Mouse (Mus musculus) heart, postnatal 25 days (tissue): ENCODE data around the gene Tcf7l1. TPM values are rescaled to one million over a fixed set of nuclear protein-coding genes. Genes with fewer than 3 reads are reported as not detected.

Experiments used
- DNase-seq: peaks from one replicate; pipeline ENCODE4 v3.0.0; 2022; ENCODE audit warnings: low spot score
- intact Hi-C: fragments of 180-260 bp; cut with DNase I; formaldehyde crosslinking; loops from one replicate; pipeline ENCODE4 v1.15.1; 2025
- total RNA-seq, 2 experiments: library from RNA; stranded (reverse); gene quantifications; 2 replicates each; pipeline ENCODE4 v1.2.3; 2021

Gene Tcf7l1
- total RNA-seq, 2 experiments from 2014 or later, result 10.4 to 11.8 TPM

- no peak for DNase-seq
- intact Hi-C loops, result loop anchor here (10.0 kb wide), 1 partner anchor 580 kb away; the partner anchor contains the start of gene Dnah6
These were observed 144.5 kb downstream of the Tcf7l1 start for GRCm38 (mm10) chr6:72644576-72644975.

GRCm38 (mm10) chr6:72641218-72641954 lies 147.7 kb downstream of the Tcf7l1 start:
- DNase-seq, result no peak
- intact Hi-C loops, result loop anchor here (10.0 kb wide), 1 partner anchor 583 kb away; the partner anchor contains the start of gene Dnah6

- intact Hi-C loops, result loop anchor here (2.0 to 5.0 kb wide), 3 partner anchors 35 to 515 kb away; partner anchors contain the start of gene Tcf7l1
- DNase-seq, result no peak
These were observed 152.1 kb downstream of the Tcf7l1 start for GRCm38 (mm10) chr6:72636940-72637339.

GRCm38 (mm10) chr6:72635760-72636431 lies 153.2 kb downstream of the Tcf7l1 start:
- peak; percentile 28 for DNase-seq
- intact Hi-C loops, result loop anchor here (2.0 to 5.0 kb wide), 4 partner anchors 36 to 516 kb away; partner anchors contain the start of gene Tcf7l1

- DNase-seq, result no peak
- intact Hi-C loops, result loop anchor here (2.0 kb wide), 1 partner anchor 196 kb away; no protein-coding TSS in a partner anchor
These were observed 154.7 kb downstream of the Tcf7l1 start for GRCm38 (mm10) chr6:72634311-72634710.

- no peak for DNase-seq
- intact Hi-C loops, result no loop called here
These were observed 157.4 kb downstream of the Tcf7l1 start for GRCm38 (mm10) chr6:72631700-72632099.

GRCm38 (mm10) chr6:72630961-72631360 lies 158.1 kb downstream of the Tcf7l1 start:
- intact Hi-C loops, result no loop called here
- no peak for DNase-seq

- intact Hi-C loops, result no loop called here
- DNase-seq, result no peak
These were observed 158.7 kb downstream of the Tcf7l1 start for GRCm38 (mm10) chr6:72630370-72630769.

- intact Hi-C loops, result no loop called here
- DNase-seq, result no peak
These were observed 161.8 kb downstream of the Tcf7l1 start for GRCm38 (mm10) chr6:72627276-72627675.

- no peak for DNase-seq
- intact Hi-C loops, result no loop called here
These were observed 162.7 kb downstream of the Tcf7l1 start for GRCm38 (mm10) chr6:72626391-72626790.

GRCm38 (mm10) chr6:72623661-72624402 lies 165.2 kb downstream of the Tcf7l1 start:
- intact Hi-C loops, result no loop called here
- DNase-seq, result no peak

GRCm38 (mm10) chr6:72622917-72623316 lies 166.1 kb downstream of the Tcf7l1 start:
- intact Hi-C loops, result no loop called here
- DNase-seq, result no peak

- intact Hi-C loops, result no loop called here
- DNase-seq, result no peak
These were observed 168.1 kb downstream of the Tcf7l1 start for GRCm38 (mm10) chr6:72620920-72621319.

- intact Hi-C loops, result no loop called here
- no peak for DNase-seq
These were observed 169.1 kb downstream of the Tcf7l1 start for GRCm38 (mm10) chr6:72619734-72620532.

GRCm38 (mm10) chr6:72616643-72617288 lies 172.3 kb downstream of the Tcf7l1 start, which contains the start of gene Tgoln1:
Tgoln1 (minus strand) TSS chr6:72617000.
- intact Hi-C loops, result no loop called here
- DNase-seq, result peak; percentile 90

GRCm38 (mm10) chr6:72615561-72616375 lies 173.3 kb downstream of the Tcf7l1 start:
- intact Hi-C loops, result loop anchor here (2.0 kb wide), 1 partner anchor 15 kb away; no protein-coding TSS in a partner anchor
- no peak for DNase-seq

GRCm38 (mm10) chr6:72615151-72615550 lies 173.9 kb downstream of the Tcf7l1 start:
- intact Hi-C loops, result loop anchor here (2.0 kb wide), 1 partner anchor 14 kb away; no protein-coding TSS in a partner anchor
- no peak for DNase-seq

GRCm38 (mm10) chr6:72610261-72610660 lies 178.8 kb downstream of the Tcf7l1 start:
- intact Hi-C loops, result no loop called here
- no peak for DNase-seq
